ENCODE assay signal across 13 mouse cellular contexts in genomic region chr4:154925413-154925812, GRCm38 (mm10). TPM values are rescaled to one million over a fixed set of nuclear protein-coding genes. Genes with fewer than 3 reads are reported as not detected.
DNase-seq lines count a peak whose midpoint lies in the region; ATAC-seq and TF ChIP-seq lines count a peak whose summit lies in the region.
"Had no signal": no experiment of that assay in that cellular context is flagged by ENCODE, and none has a peak within 500 bp of the region (broad histone marks: within the 10 kb centered on the region; RNA-seq: fewer than 3 reads in every experiment).

No protein-coding gene starts in this region.

- H3K9me3 ChIP-seq in liver, embryonic 16.5 days (replicated peaks; ENCODE audit: control insufficient read depth, low read length) = no peaks in the 10 kb centered on the region
- H3K9me3 ChIP-seq in hindbrain, embryonic 14.5 days (ENCODE audit: control insufficient read depth, low read length) = no peaks in the 10 kb centered on the region
- H3K9me3 ChIP-seq: embryonic facial prominence, embryonic 12.5 days; heart, embryonic 15.5 days; limb, embryonic 12.5 days had no signal

- no peak for ATAC-seq in liver, embryonic 16.5 days (ENCODE audit: low read depth)
- ATAC-seq in hindbrain, embryonic 14.5 days (ENCODE audit: low FRiP score) = no peak

- H3K4me2 ChIP-seq in liver, embryonic 16.5 days (ENCODE audit: low read depth, low read length) = peak overlapping the region; percentile 82
- no peak overlapping the region for H3K4me2 ChIP-seq in hindbrain, embryonic 14.5 days (replicated peaks)
- H3K4me2 ChIP-seq: embryonic facial prominence, embryonic 12.5 days; heart, embryonic 15.5 days; limb, embryonic 12.5 days had no signal

- peaks cover 66% of the 10 kb centered on the region for H3K4me1 ChIP-seq in liver, embryonic 16.5 days (ENCODE audit: control insufficient read depth, low read depth, low read length)
- no peaks in the 10 kb centered on the region for H3K4me1 ChIP-seq in hindbrain, embryonic 14.5 days (replicated peaks; ENCODE audit: control insufficient read depth, insufficient read depth, low read length)

- WGBS in liver, embryonic 16.5 days (ENCODE audit: insufficient replicate concordance) = 71% methylated on average over 4 of the region's 4 CpGs
- 49% methylated on average over 4 of the region's 4 CpGs for WGBS in hindbrain, embryonic 14.5 days

- TF ChIP-seq CTCF in layer of hippocampus, adult 2 months (conservative IDR thresholded peaks at IDR 0.05) = peak; percentile 74

- H3K27me3 ChIP-seq in liver, embryonic 16.5 days (ENCODE audit: control insufficient read depth, insufficient read depth, low read depth, low read length) = no peaks in the 10 kb centered on the region
- no peaks in the 10 kb centered on the region for H3K27me3 ChIP-seq in hindbrain, embryonic 14.5 days (ENCODE audit: control insufficient read depth, insufficient read depth, low read length)
- H3K27me3 ChIP-seq: embryonic facial prominence, embryonic 12.5 days; heart, embryonic 15.5 days; limb, embryonic 12.5 days had no signal

- peaks cover 57% of the 10 kb centered on the region for H3K36me3 ChIP-seq in liver, embryonic 16.5 days (ENCODE audit: control insufficient read depth, insufficient read depth)
- H3K36me3 ChIP-seq in hindbrain, embryonic 14.5 days (replicated peaks; ENCODE audit: control insufficient read depth, insufficient read depth) = no peaks in the 10 kb centered on the region
- H3K36me3 ChIP-seq: embryonic facial prominence, embryonic 12.5 days; heart, embryonic 15.5 days; limb, embryonic 12.5 days had no signal

- H3K27ac ChIP-seq in layer of hippocampus, adult 2 months = no peak overlapping the region
- H3K27ac ChIP-seq in liver, embryonic 16.5 days (ENCODE audit: low read length) = peak overlapping the region; percentile 70
- H3K27ac ChIP-seq in hindbrain, embryonic 14.5 days = no peak overlapping the region
- H3K27ac ChIP-seq: embryonic facial prominence, embryonic 12.5 days; heart, embryonic 15.5 days; limb, embryonic 12.5 days had no signal

- H3K9ac ChIP-seq in liver, embryonic 16.5 days (ENCODE audit: low read depth, low read length) = peak overlapping the region; percentile 90
- no peak overlapping the region for H3K9ac ChIP-seq in hindbrain, embryonic 14.5 days
- H3K9ac ChIP-seq: embryonic facial prominence, embryonic 12.5 days; heart, embryonic 15.5 days; limb, embryonic 12.5 days had no signal

- DNase-seq in layer of hippocampus, adult 2 months (ENCODE audit: low spot score in 2 of 2) = no peak
- no peak for DNase-seq in layer of hippocampus, postnatal 10 days (ENCODE audit: low spot score in 2 of 2)
- peak; percentile 70 for DNase-seq in ZHBTc4 (ENCODE audit: low read depth, low spot score)
- DNase-seq in testis, postnatal 14 days (ENCODE audit: low spot score) = peak; percentile 45
- no peak for DNase-seq in hindbrain, embryonic 14.5 days (ENCODE audit: low spot score)
- DNase-seq in left cerebral cortex, adult 11 months (ENCODE audit: low spot score) = no peak
- DNase-seq in Muller cell, postnatal 12 days (ENCODE audit: inconsistent ontology term) = no peak
- DNase-seq: adrenal gland, postnatal 10 days had no signal

- H3K4me3 ChIP-seq in layer of hippocampus, adult 2 months = no peak overlapping the region
- H3K4me3 ChIP-seq in liver, embryonic 16.5 days (ENCODE audit: low read depth, low read length) = peak overlapping the region; percentile 76
- no peak overlapping the region for H3K4me3 ChIP-seq in hindbrain, embryonic 14.5 days (replicated peaks; ENCODE audit: low read length)
- H3K4me3 ChIP-seq: embryonic facial prominence, embryonic 12.5 days; heart, embryonic 15.5 days; limb, embryonic 12.5 days; myocyte had no signal

RNA-seq across cellular contexts. Expression of gene Tnfrsf14, which starts 3.0 kb away (rescaled TPM):
- total RNA-seq in layer of hippocampus, adult 2 months (2021) = 1 to 10 TPM in 1 of 2 experiments, under 1 TPM in 1; 0.84 to 1.3 TPM
- total RNA-seq in layer of hippocampus, postnatal 10 days (2021) = 1 to 10 TPM; 1.0 to 1.7 TPM
- polyA plus RNA-seq in liver, embryonic 16.5 days (2015; fragmentation: Nextera tagmentation; extraction: Ambion mirVana) = 54.3 and 59.8 TPM in 2 replicates
- 0.40 TPM in 1 of 2 replicates, not detected in the other for polyA plus RNA-seq in hindbrain, embryonic 14.5 days (2014; fragmentation: Nextera tagmentation; extraction: Ambion mirVana)

RNA-seq across cellular contexts. Expression of gene Fam213b, which starts 26.5 kb away (rescaled TPM):
- 10 to 100 TPM; 48.1 to 48.9 TPM for total RNA-seq in layer of hippocampus, adult 2 months (2021)
- total RNA-seq in layer of hippocampus, postnatal 10 days (2021) = 10 to 100 TPM; 36.2 to 39.0 TPM
- polyA plus RNA-seq in liver, embryonic 16.5 days (2015; fragmentation: Nextera tagmentation; extraction: Ambion mirVana) = 7.4 and 8.5 TPM in 2 replicates
- polyA plus RNA-seq in hindbrain, embryonic 14.5 days (2014; fragmentation: Nextera tagmentation; extraction: Ambion mirVana) = 55.9 and 57.1 TPM in 2 replicates

RNA-seq across cellular contexts. Expression of gene Hes5, which starts 35.3 kb away (rescaled TPM):
- total RNA-seq in layer of hippocampus, adult 2 months (2021) = 10 to 100 TPM; 24.7 to 30.7 TPM
- 10 to 100 TPM; 75.7 to 81.7 TPM for total RNA-seq in layer of hippocampus, postnatal 10 days (2021)
- 0.11 and 0.13 TPM in 2 replicates for polyA plus RNA-seq in liver, embryonic 16.5 days (2015; fragmentation: Nextera tagmentation; extraction: Ambion mirVana)
- 70.0 and 102 TPM in 2 replicates for polyA plus RNA-seq in hindbrain, embryonic 14.5 days (2014; fragmentation: Nextera tagmentation; extraction: Ambion mirVana)
- polyA plus RNA-seq: myocyte had no signal

RNA-seq across cellular contexts. Expression of gene Pank4, which starts 38.5 kb away (rescaled TPM):
- 10 to 100 TPM; 41.8 to 43.0 TPM for total RNA-seq in layer of hippocampus, adult 2 months (2021)
- 10 to 100 TPM; 26.9 to 31.9 TPM for total RNA-seq in layer of hippocampus, postnatal 10 days (2021)
- 20.7 and 23.3 TPM in 2 replicates for polyA plus RNA-seq in liver, embryonic 16.5 days (2015; fragmentation: Nextera tagmentation; extraction: Ambion mirVana)
- polyA plus RNA-seq in hindbrain, embryonic 14.5 days (2014; fragmentation: Nextera tagmentation; extraction: Ambion mirVana) = 34.1 and 34.4 TPM in 2 replicates

RNA-seq across cellular contexts. Expression of gene Mmel1, which starts 56.0 kb away (rescaled TPM):
- under 1 TPM; 0.29 to 0.44 TPM for total RNA-seq in layer of hippocampus, adult 2 months (2021)
- total RNA-seq in layer of hippocampus, postnatal 10 days (2021) = under 1 TPM; 0.22 to 0.23 TPM
- polyA plus RNA-seq in liver, embryonic 16.5 days (2015; fragmentation: Nextera tagmentation; extraction: Ambion mirVana) = 2.4 and 2.7 TPM in 2 replicates
- 0.23 and 0.65 TPM in 2 replicates for polyA plus RNA-seq in hindbrain, embryonic 14.5 days (2014; fragmentation: Nextera tagmentation; extraction: Ambion mirVana)

Comparison
In these comparisons a context has a peak if more than half of its experiments do, and no peak if none do; other contexts are left out.
1. DNase-seq: peak in ZHBTc4 (single experiment) and testis, postnatal 14 days (single experiment); none in layer of hippocampus, adult 2 months (0 of 2), layer of hippocampus, postnatal 10 days (0 of 2), hindbrain, embryonic 14.5 days (single experiment), left cerebral cortex, adult 11 months (single experiment) and Muller cell, postnatal 12 days (single experiment).